ENCODE assay signal across 10 mouse cellular contexts in genomic region chr2:27931971-27932370, GRCm38 (mm10). TPM values are rescaled to one million over a fixed set of nuclear protein-coding genes. Genes with fewer than 3 reads are reported as not detected.
DNase-seq lines count a peak whose midpoint lies in the region; ATAC-seq lines count a peak whose summit lies in the region.
"Had no signal": no experiment of that assay in that cellular context is flagged by ENCODE, and none has a peak within 500 bp of the region (broad histone marks: within the 10 kb centered on the region; RNA-seq: fewer than 3 reads in every experiment).

No protein-coding gene starts in this region.

- H3K4me1 ChIP-seq in embryonic facial prominence, embryonic 10.5 days, result peaks cover 40% of the 10 kb centered on the region
- H3K4me1 ChIP-seq in hindbrain, embryonic 15.5 days (replicated peaks), result peaks cover 23% of the 10 kb centered on the region
- H3K4me1 ChIP-seq: liver, embryonic 13.5 days had no signal

- H3K27me3 ChIP-seq in embryonic facial prominence, embryonic 10.5 days (replicated peaks; ENCODE audit: low read depth, poor library complexity, severe bottlenecking), result no peaks in the 10 kb centered on the region
- H3K27me3 ChIP-seq in hindbrain, embryonic 15.5 days, result no peaks in the 10 kb centered on the region
- H3K27me3 ChIP-seq: liver, embryonic 13.5 days had no signal

- intact Hi-C loops in left cerebral cortex, postnatal 4 days (cut with DNase I), result no loop called here
- intact Hi-C loops in heart, postnatal 36 days (cut with DNase I), result no loop called here

- no peaks in the 10 kb centered on the region for H3K9me3 ChIP-seq in embryonic facial prominence, embryonic 10.5 days
- no peaks in the 10 kb centered on the region for H3K9me3 ChIP-seq in hindbrain, embryonic 15.5 days
- H3K9me3 ChIP-seq: liver, embryonic 13.5 days had no signal

- ATAC-seq in hindbrain, embryonic 15.5 days (ENCODE audit: low FRiP score, low read depth), result no peak

- H3K9ac ChIP-seq in hindbrain, embryonic 15.5 days, result no peak overlapping the region
- H3K9ac ChIP-seq: liver, embryonic 13.5 days had no signal

- WGBS in embryonic facial prominence, embryonic 10.5 days, result 29% methylated on average over 3 of the region's 3 CpGs
- 46% methylated on average over 3 of the region's 3 CpGs for WGBS in hindbrain, embryonic 15.5 days

- peak overlapping the region; percentile 77; the same call in 1 of the 2 replicates for H3K27ac ChIP-seq in embryonic facial prominence, embryonic 10.5 days (replicated peaks)
- 0 out of 2 replicates have a peak overlapping the region, but pooled peaks have one; percentile 22 for H3K27ac ChIP-seq in hindbrain, embryonic 15.5 days (replicated peaks)
- H3K27ac ChIP-seq: liver, embryonic 13.5 days had no signal

- H3K4me3 ChIP-seq in embryonic facial prominence, embryonic 10.5 days, result no peak overlapping the region
- no peak overlapping the region for H3K4me3 ChIP-seq in hindbrain, embryonic 15.5 days
- H3K4me3 ChIP-seq: liver, embryonic 13.5 days had no signal

- peak; percentile 37 for DNase-seq in left cerebral cortex, postnatal 4 days
- DNase-seq in left cerebral cortex, adult 11 months (ENCODE audit: low spot score), result no peak
- DNase-seq in embryonic facial prominence, embryonic 10.5 days (ENCODE audit: low spot score), result peak; percentile 67
- peak; percentile 11 for DNase-seq in retina, embryonic 14.5 days (ENCODE audit: low spot score)
- no peak for DNase-seq in ovary, adult 18-20 months (ENCODE audit: low spot score)
- DNase-seq in heart, postnatal 36 days, result no peak
- DNase-seq: cerebellum, adult 9-10 months; liver, embryonic 13.5 days had no signal

- H3K4me2 ChIP-seq in hindbrain, embryonic 15.5 days, result no peak overlapping the region
- H3K4me2 ChIP-seq: liver, embryonic 13.5 days had no signal

- peaks cover 32% of the 10 kb centered on the region for H3K36me3 ChIP-seq in embryonic facial prominence, embryonic 10.5 days (replicated peaks)
- no peaks in the 10 kb centered on the region for H3K36me3 ChIP-seq in hindbrain, embryonic 15.5 days
- H3K36me3 ChIP-seq: liver, embryonic 13.5 days had no signal

RNA-seq across cellular contexts. Expression of gene Col5a1, which starts 45.7 kb away (rescaled TPM):
- total RNA-seq in left cerebral cortex, postnatal 4 days (2021), result 10 to 100 TPM; 11.1 to 12.4 TPM
- 16.5 and 19.3 TPM in 2 replicates for polyA plus RNA-seq in embryonic facial prominence, embryonic 10.5 days (2016; fragmentation: Nextera tagmentation; extraction: Ambion mirVana)
- 12.0 and 12.7 TPM in 2 replicates for polyA plus RNA-seq in hindbrain, embryonic 15.5 days (2015; fragmentation: Nextera tagmentation; extraction: Ambion mirVana)
- 10 to 100 TPM; 35.8 to 42.4 TPM for total RNA-seq in heart, postnatal 36 days (2021)
- total RNA-seq: neutrophil, adult 5-6 weeks had no signal

Comparison
In these comparisons a context has a peak if more than half of its experiments do, and no peak if none do; other contexts are left out.
1. DNase-seq: peak in left cerebral cortex, postnatal 4 days (single experiment), embryonic facial prominence, embryonic 10.5 days (single experiment) and retina, embryonic 14.5 days (single experiment); none in left cerebral cortex, adult 11 months (single experiment), ovary, adult 18-20 months (single experiment) and heart, postnatal 36 days (0 of 2).